Mouse (Mus musculus) adrenal gland, postnatal 36 days (tissue): ENCODE results near the gene Saa3. TPM values are rescaled to one million over a fixed set of nuclear protein-coding genes. Genes with fewer than 3 reads are reported as not detected.
"Not testable (repeated sequence)": the region's sequence is repeated elsewhere in the genome, so short reads cannot be mapped to it uniquely, and the experiment has no call there.

ENCODE experiments used
- DNase-seq, 2 experiments: peaks; one replicate each; pipeline ENCODE4 v3.0.0; 2021; ENCODE audit warnings: mixed read lengths in 1 of 2
- total RNA-seq, 2 experiments: library from RNA; stranded (reverse); gene quantifications; 2 replicates each; pipeline ENCODE4 v1.2.3; 2021

The Saa3 gene
- total RNA-seq, 2 experiments from 2014 or later = 2.1 to 2.9 TPM

DNA sequence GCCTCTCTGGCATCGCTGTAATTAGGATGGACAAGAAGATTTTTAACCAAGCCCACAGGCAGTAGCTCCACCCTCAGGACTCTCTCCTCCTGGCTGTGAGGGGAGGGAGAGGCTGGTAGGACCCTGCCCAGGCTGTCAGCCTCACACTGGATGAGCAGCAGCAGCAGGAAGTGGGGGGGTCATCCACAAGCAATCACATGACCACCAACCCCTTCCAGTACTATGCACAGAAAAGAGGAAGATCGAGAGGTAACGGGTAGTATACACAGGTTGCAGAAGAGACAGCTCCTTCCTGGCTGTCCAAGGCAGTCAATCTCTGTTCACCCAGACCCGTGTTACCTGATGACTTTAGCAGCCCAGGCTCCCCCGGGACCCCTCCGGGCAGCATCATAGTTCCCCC, 3.2 kb downstream of the Saa3 start:
- DNase-seq = no peak

DNA sequence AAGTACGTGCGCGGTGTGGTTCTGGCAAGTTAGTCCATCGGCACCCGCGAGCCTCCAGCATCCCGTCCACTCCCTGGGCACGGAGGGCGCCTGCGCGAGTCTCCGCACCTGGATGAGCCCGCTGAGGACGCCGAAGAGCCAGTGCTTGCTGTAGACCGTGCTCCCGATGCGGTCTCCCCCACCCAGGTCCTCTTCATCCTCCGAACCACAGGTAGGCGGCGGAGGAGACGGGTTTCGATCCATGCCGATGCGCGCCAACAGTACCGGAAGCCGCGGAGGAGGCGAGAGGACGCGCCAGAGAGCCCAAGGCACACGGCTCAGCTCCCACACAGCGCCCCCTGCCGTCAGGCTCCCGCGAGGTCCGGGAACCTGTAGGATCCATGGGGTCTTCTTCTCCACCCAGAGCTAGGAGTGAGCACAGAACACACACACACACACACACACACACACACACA, 5.1 kb downstream of the Saa3 start, which contains the start of gene Saal1:
TSS of gene Saal1 (minus strand) at position 291 of the 455 bp plus-strand sequence.
- DNase-seq = peak; percentile 88 to 92

DNA sequence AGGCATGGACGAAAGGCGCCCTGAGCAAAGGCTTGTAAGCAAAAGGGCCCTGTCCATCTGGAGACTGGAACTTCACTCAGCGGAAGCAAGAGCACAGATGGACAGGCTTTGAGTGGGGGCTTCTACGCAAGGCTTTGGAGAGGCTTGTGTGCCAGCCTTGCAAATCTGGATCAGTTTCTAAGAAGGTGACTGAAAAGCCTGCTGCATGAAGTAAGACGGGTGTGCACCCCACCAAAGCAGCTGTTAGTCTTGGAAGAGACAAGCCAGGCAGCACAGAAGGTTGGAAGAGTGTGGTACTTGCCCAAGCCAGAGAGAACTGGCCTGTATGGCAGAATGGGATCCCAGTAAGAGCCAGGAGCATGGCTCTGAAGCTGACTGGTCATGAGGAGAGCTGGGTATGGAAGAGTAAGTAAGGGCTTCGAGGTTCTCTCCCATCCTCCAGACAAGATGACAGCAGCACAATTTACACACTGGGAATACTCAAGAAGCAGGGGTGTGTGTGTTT, 14.9 kb downstream of the Saa3 start:
- no peak for DNase-seq

DNA sequence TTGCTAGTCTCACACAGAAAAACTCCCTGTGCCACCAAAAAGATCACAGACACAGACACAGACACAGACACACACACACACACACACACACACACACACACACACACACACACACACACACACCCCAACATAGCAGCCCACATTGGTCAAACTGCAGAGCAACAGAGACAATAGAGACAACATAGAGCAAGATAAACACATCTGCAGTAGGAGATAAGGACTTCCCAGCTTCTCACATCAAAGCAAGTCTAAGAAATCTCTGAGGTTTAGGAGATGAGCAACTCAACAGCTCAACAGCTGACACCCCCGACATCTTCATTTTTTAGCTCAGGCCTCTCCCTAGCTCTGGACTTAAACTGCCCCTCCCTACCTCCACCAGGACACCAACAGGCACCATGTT, 18.7 kb downstream of the Saa3 start:
- DNase-seq = no peak

DNA sequence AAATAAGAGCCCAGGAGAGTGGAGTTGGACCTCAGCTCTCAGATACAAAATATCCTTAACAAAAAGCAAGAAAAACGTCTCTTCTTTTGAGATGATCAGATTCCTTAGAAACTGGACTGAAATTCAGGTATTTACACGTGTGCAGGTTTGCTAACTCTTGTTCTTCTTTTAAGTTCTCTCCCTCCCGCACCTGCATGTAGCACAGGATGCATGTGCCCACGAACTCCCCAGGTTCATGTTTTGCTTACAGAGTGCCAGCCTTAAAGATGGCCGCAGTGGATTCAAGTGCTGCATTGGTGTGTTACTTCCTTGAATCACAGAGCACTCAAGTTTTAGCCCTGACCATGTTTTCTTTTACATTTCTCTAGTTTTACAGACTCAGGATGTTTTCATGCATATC, 28.7 kb downstream of the Saa3 start:
- no peak for DNase-seq

DNA sequence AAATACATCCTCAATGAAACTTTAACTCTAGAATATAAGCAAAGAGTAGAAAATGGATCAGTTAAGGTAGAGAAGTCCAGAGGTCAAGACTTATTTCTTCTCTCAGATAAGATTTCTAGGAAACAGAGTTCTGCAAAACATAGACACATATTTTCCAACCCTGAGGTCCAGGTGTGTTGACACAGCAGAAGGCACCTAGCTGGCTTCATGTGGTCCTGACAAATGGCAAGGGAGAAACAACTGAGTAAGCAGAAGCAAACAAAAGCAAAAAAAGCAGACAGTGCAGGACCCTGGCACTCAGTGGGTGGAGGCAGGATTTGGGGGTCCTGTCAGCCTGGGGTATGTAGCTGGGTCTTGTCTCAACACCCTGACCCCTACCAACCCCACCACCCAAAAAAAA, 34.8 kb downstream of the Saa3 start:
- DNase-seq = no peak

DNA sequence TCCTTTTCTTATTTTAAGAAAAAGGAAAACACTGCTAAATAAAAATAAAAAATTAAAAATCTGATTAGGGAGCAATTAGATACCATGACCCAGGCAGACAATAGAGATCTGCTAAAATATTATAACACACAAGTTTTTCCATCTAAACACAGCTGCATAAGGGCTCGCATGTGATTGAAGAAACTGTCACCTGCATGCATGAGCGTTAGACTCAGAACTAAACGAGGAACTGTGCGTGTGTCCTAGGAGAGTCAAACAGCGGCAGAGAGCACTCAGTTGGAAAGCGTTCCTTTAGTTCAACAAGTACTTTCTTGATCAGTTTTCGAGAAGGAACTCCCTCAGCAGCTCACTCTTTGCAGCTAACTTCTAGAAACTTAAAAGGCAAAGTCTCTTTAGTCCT, 36.5 kb downstream of the Saa3 start:
- DNase-seq = not testable (repeated sequence)

DNA sequence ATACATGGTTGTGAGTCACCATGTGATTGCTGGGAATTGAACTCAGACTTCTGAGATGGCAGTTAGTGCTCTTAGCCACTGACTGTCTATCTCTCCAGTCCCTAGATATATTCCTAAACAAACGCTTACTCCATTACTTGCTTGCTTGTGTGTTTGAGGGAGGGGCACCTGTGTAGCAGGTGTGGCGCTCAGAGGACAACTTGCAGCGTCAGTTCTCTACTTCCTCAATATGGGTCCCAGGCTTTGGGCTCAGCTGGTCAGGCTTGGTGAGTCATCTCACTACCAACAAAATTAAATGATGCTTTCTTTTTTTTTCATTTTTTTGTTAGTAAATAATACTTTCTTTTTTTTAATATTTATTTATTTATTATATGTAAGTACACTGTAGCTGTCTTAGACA, 37.1 kb downstream of the Saa3 start:
- DNase-seq = no peak

DNA sequence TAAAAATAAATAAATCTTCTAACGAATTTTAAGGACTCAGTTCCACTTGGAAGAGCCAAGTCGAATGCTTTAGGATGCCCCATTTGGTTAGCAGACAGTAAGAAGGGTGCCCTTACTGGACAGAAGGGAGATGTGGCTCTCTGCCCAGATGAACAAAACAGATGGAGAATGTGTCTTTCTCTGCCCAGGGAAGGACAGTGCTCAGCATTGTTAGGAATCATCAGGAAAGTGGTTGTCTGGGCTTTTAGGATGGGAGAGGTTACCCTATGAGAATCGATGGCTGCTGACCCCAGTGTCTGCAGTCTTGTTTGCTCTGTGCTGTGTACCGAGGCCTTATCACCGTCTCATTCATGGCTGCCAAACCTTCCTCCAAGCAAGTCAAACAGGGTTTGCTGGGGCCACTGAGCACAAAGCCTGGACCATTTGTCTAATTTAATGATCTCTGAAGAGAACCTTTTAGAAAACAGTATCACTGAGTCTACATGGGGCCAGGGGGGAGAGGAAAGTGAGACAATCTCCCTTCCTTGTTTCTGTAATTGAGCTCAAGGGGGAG, 38.6 kb downstream of the Saa3 start:
- DNase-seq = no peak

GRCm38 (mm10) chr7:46675886-46676285, 39.6 kb downstream of the Saa3 start:
- no peak for DNase-seq

DNA sequence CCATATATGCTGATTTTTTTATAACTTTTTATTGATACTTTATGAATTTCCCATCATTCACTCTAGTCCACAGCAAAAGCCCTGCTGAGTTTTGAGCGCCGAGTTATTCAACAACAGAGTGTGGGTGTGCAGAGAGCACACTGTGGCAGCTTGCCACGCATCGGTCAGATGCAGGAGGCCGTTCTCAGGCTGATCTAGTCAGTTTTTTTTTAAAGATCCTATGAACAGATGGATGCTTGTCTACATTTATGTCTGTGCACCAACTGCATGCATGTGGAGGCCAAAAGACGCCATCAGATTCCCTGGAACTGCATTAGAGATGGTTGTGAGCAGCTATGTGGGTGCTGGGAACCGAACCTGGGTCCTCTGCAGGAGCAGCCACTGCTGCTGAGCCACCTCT, 40.4 kb downstream of the Saa3 start:
- DNase-seq = no peak

DNA sequence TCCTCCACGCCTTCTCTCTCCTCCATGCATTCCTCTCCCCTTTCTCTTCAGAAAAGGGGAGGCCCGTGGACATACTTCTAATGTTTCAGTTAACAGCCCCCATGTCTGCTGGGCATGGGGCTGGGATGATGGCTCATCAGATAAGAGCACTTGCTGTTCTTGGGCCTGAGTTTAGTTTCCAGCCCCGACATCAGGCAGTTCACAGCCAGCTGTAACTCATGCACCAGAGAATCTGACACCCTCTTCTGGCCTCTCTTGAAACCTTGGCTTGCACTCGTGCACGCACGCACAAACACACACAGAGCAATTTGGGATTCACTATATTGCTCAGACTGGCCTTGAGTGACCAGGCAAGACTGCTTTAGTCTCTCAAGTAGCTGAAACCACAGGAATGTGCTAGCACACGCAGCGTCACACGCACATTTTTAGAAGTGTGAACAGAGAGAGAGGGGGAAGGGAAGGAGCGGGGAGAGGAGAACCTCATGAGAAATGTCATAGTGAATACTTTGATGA, 43.3 kb downstream of the Saa3 start, which contains the start of gene Tph1:
TSS of gene Tph1 (minus strand) at position 378 of the 513 bp plus-strand sequence.
- no peak for DNase-seq

- DNase-seq = peak; percentile 10 to 15
Measured at GRCm38 (mm10) chr7:46667256-46667655, 48.2 kb downstream of the Saa3 start.

GRCm38 (mm10) chr7:46665236-46665635, 50.3 kb downstream of the Saa3 start:
- DNase-seq = peak; percentile 9 to 53

Other genes with a start within 250 kb of the Saa3 start
- 10 to 100 TPM; 21.9 to 22.1 TPM for gene Sergef, start 75.9 kb downstream of the Saa3 start, total RNA-seq
- gene Tph1, start 43.2 kb downstream of the Saa3 start, total RNA-seq = under 1 TPM in 1 of 2 experiments, not detected in 1; 0.07 TPM
- 1 to 10 TPM; 8.6 to 9.0 TPM for gene Saal1, start 5.0 kb downstream of the Saa3 start, total RNA-seq
- gene Saa4, start 16.9 kb upstream of the Saa3 start, total RNA-seq = under 1 TPM in 1 of 2 experiments, not detected in 1; 0.56 TPM
- under 1 TPM in 1 of 2 experiments, not detected in 1; 0.96 TPM for gene Saa1, start 27.3 kb upstream of the Saa3 start, total RNA-seq
- under 1 TPM in 1 of 2 experiments, not detected in 1; 0.79 TPM for gene Saa2, start 36.1 kb upstream of the Saa3 start, total RNA-seq
- gene Hps5, start 80.4 kb upstream of the Saa3 start, total RNA-seq = 10 to 100 TPM; 20.8 to 25.9 TPM
- gene Gtf2h1, start 80.4 kb upstream of the Saa3 start, total RNA-seq = 10 to 100 TPM; 41.2 to 41.4 TPM
- 100 to 1,000 TPM; 439 to 497 TPM for gene Ldha, start 125.8 kb upstream of the Saa3 start, total RNA-seq
- not detected for gene Ldhc, start 145.5 kb upstream of the Saa3 start, total RNA-seq
- 10 to 100 TPM; 68.5 to 80.8 TPM for gene Tsg101, start 204.3 kb upstream of the Saa3 start, total RNA-seq
- gene Uevld, start 242.8 kb upstream of the Saa3 start, total RNA-seq = 10 to 100 TPM; 16.8 to 21.9 TPM